Mouse (Mus musculus): Measurements from ENCODE around the gene Msmo1.

DNA sequence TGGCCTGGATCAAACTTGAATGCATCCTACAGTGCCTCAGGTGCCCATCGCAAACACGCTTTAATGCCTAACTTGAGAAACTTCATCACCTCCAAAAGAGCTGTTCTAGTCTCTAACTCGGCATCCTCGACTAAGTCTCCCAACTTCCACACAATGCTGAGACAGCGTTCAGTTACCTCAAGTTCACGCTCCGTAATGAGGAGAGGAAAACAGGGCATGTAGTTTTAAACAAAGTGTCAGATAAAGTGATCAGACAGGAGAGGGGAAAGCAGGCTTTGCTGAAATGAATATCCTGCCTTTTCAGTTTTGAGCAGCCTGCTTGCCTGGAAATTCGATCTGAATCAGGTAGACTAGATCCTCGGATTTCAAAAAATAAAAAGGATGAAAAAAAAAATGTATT, 996 bp downstream of the Msmo1 start:
- TF ChIP-seq CTCF (IDR thresholded peaks at IDR 0.05) (no peak), POLR2A (IDR thresholded peaks at IDR 0.05; ENCODE audit: insufficient read depth, low read depth, low read length) (no peak), EP300 (IDR thresholded peaks at IDR 0.05; ENCODE audit: insufficient read depth, low read depth, low read length) (no peak)

Data from heart, adult 2 months (tissue).